Mouse (Mus musculus): ENCODE results near the gene Tmod1.

DNA sequence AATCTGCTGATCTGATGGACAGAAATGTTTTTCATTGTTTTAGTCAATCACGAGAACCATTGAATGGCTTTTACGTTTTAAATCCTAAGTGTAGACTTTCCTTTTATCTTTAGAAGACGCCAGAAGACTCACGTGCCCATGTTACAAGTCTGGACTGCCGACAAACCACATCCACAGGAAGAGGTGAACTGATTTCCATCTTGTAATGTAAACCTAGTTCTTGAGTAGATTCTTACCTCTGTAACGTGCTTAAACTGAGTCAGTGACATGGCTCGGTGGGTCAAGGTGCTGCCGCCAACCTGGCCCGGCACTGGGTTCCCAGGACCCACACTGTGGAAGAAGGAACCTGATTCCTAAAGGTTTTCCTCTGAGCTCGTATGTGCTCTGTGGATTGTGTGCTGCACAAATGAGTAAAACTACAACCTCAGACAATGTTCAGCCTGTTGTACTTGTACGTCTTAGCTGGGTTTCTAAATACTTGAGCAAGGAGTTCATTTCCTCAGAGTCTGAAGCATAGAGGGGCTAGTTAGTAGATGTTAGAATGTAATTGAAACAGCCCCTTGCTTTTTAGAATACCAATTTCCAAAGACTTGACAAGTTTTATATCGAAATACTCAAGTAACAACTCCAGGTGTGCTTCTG is 113.3 kb downstream of the Tmod1 start:
- TF ChIP-seq EP300 (IDR thresholded peaks at IDR 0.05; ENCODE audit: low read depth) (no peak), CTCF (IDR thresholded peaks at IDR 0.05; ENCODE audit: low read depth) (no peak)

Data from heart, postnatal 0 days (tissue).